Mouse (Mus musculus) left cerebral cortex, adult 11 months (tissue): ENCODE data around the gene Vmn1r158.
"Not testable (repeated sequence)": the region's sequence is repeated elsewhere in the genome, so short reads cannot be mapped to it uniquely, and the experiment has no call there.

ENCODE experiments used
- DNase-seq: peaks from one replicate; pipeline ENCODE4 v3.0.0; 2022; ENCODE audit warnings: low spot score

Gene Vmn1r158

GRCm38 (mm10) chr7:22790682-22791081 lies at the start of gene Vmn1r158:
TSS of gene Vmn1r158 (minus strand) at chr7:22790782.
- DNase-seq = not testable (repeated sequence)

GRCm38 (mm10) chr7:22775981-22776380 lies 14.6 kb downstream of the Vmn1r158 start:
- not testable (repeated sequence) for DNase-seq

GRCm38 (mm10) chr7:22761397-22761796 lies 29.2 kb downstream of the Vmn1r158 start, which contains the start of gene Vmn1r157:
TSS of gene Vmn1r157 (plus strand) at chr7:22761697.
- not testable (repeated sequence) for DNase-seq
